Mouse (Mus musculus) cerebellum, adult 9-10 months (tissue): ENCODE measurements around the gene Tnfrsf8.
"Not testable (repeated sequence)": the region's sequence is repeated elsewhere in the genome, so short reads cannot be mapped to it uniquely, and the experiment has no call there.

ENCODE experiments used
- DNase-seq: peaks from one replicate; pipeline ENCODE4 v3.0.0; 2022

Gene Tnfrsf8

DNA sequence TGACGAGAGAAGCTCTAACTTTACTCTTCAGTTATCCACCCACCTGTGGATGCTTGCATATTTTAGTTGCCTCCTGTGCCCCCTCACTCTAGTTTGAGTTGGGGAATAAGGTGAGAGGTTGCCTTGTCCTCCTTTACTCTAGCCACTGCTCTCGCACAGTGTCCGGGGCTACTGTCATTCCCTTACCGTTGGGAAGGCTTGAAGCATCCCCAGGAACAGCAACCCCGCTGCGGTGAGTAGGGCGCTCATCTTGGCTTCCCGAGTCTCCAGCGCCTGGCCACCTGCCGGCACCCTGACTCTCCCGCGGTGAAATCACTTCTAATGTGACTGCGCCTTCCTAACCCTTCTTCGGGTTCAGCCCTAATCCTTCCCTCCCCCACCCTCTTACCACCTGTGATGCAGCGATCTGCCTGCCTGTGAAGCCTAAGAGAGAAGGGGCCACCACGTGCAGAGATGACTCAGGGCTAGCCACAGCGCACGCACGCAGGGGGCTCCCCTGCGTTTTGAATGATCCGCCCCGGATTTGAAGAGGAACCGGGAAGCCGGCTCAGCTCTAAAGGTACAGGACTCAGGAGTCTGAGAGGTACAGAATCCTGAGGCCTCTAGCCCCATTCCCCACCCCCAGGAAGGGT is at the start of gene Tnfrsf8:
TSS of gene Tnfrsf8 (minus strand) at position 329 of the 632 bp plus-strand sequence.
- no peak for DNase-seq

DNA sequence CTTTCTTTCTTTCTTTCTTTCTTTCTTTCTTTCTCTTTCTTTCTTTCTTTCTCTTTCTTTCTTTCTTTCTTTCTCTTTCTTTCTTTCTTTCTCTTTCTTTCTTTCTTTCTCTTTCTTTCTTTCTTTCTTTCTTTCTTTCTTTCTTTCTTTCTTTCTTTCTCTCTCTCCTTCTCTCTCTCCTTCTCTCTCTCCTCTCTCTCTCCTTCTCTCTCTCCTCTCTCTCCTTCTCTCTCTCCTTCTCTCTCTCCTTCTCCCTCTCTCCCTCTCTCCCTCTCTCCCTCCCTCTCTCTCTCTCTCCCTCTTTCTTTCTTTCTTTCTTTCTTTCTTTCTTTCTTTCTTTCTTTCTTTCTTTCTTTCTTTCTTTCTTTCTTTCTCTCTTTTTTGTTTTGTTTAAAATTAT is 46.7 kb upstream of the Tnfrsf8 start:
- not testable (repeated sequence) for DNase-seq

DNA sequence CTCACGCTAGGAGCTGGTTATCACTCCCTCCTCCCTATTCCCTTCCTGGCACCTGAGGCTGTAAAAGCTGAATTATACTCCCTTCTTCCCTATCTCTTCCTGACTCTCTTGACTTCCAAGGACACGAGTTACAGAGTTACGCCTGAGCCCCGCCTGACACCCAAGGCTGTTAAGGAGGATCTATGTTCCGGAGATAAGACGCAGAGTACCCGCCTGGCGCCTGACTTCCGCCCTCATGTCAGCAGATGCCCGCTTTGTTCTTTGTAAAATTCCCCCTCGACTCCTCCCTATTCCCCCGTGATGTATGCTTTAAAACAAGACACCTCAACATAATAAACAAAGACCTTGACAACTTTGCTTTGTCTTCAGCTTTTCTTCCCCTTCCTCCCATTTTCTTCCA is 46.1 kb upstream of the Tnfrsf8 start:
- DNase-seq, result no peak

DNA sequence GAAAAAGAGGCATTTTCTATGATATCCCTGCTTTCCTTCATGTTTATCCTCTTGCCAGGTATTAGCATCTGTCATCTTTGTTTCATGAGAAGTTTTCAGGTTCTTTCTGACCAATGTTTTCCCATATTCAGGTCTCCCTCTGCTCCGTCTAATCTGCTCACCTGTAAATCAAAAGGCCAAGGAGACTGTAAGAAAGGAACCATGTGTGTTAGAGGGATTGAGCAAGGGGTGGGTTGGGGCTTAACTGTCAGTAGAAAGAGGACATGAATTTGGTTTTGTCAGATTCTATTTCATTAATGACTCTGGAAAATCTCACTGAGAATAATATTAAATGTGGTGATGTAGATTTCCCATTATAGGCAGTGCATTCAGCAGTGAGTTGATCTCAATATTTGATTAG is 45.6 kb upstream of the Tnfrsf8 start:
- DNase-seq, result no peak

DNA sequence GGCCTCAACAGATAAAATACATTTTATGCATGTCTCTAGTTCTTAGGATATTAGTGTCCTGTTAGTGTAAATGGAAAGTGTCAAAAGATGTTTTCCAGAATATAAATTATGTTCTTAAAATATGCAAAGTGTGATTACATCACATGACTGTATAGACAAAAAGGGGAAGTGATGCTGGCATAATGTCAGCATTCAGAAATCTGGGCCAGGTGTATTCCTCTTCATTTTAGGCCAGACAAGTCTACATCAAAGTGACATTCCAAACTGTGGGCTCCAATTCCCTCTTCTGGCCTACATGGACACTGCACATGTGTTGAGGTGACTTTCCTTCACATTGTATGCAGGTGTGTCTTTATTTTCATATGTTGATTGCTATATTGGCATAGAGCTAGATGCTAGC is 41.3 kb upstream of the Tnfrsf8 start:
- no peak for DNase-seq

DNA sequence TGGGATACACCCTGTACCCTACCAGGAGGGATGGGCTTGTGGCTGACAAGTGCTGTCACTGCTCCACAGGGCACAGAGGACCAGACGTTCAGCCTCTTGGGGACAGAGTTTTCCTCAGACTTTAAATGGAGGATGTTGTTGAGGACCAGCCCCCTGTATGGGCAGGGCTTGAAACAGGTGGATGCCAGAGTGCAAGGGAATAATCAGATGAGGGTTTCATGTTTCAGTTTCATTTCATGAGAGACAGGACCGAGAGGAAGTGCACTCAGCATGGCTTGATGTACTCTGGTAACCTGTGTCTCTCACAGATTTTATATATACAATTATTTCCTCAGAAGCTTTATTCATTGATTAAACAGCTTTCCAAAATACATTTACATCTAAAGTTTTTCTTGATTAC is 38.9 kb upstream of the Tnfrsf8 start:
- no peak for DNase-seq

DNA sequence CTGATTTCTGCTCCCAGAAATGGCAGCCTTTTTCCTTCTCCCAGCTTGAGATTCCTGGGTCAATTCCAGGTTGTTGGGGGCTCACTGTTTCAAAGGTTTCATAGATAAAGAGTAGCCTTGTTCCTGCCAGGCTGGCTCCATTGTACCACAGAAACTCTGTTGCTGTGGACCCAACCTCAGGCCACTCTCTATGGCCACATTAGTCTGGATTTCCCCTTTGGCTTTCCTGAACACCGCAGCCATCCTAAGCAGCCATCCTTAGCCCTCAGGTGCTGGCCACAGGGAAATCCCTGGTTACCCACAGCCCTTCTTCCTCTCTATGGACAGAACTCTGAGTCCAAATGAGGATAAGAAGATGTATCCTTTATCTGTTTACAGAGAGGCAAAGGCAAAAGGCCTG is 30.0 kb upstream of the Tnfrsf8 start:
- no peak for DNase-seq

DNA sequence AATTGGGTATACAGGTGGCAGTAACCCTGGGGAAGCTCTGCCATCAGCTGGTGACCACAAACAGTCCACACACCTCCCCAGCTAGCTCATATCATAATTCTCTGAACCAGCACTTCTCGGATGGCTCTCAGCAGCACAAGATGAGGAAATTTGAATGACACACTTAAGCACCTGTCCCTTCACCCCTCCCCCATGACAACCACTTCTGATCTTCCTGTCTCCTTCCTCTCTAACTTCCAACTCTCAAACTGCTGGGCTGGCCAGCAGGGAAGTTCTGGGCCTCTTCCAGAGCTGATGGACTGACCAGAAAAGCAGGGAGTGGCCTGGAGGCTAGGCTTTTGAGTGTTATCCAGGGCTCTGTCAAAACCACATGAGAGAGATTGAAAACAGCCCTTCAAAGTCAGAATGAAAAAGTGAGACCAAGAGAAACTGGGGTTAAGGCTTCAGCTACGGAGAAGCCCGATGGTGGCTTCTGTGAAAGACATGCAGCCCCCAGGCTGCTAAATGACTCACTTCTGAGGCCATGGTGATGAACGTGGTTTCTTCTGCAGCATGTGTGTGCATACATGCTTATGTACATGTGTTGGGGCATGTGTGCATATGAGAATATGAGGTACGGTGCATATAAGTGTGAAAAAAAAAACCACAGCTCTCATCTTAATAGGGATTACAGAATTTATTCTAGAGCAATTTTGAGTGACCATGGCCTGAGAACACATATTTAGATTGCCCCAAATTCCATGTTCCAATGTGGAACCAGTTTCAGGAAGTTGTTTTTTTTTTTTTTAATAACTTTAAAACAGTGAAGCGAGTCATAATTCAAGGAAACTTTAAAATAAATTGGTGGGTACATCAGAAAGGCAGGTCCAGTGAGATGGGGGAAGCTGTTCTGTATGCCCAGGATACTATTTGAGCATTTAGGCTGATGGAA is 27.2 kb upstream of the Tnfrsf8 start:
- no peak for DNase-seq

DNA sequence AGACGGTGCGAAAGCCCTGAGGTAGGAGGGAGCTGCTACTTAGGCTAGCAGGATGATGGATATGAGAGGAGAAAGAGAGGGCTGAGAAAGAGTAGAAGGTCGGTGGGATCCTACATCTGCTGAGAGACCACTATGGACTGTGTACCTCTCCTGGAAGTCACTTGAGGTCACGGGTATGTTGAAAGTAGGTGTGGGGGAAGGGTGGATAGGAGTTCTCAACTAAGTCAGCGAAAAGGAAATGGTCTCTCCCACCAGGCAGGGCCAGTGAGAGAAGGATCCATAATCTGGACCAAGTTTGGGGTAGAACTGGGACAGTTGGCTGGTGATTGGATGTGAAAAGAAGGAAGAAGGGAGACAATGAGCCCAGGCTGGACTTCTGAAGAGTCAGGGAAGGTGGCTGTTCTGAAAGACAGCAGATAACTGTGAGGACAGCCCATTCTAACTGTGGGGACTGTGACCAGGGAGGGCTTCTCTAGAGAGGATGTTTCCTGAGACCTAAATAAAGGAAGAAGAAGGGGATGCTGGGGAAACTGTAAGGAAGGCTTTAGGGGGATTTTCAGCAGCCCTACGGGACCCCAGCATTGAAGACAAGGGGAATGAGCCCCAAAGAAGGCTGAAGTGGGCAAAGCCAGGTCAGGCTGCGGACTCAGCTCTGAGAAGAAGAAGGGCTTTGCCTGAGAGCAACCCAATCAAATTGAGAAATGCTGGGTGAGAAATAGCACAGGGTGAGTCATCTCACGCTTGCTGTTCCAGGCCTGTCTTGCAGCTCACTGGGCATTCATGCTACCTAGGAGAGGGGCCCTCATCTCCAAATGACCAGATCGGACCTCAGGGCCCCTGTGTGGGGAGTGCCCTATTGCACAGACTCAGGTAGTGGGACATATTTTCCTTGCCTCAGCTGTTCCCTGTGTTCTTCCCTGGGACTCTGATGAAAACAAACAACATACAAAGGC is 23.2 kb upstream of the Tnfrsf8 start:
- DNase-seq, result no peak

DNA sequence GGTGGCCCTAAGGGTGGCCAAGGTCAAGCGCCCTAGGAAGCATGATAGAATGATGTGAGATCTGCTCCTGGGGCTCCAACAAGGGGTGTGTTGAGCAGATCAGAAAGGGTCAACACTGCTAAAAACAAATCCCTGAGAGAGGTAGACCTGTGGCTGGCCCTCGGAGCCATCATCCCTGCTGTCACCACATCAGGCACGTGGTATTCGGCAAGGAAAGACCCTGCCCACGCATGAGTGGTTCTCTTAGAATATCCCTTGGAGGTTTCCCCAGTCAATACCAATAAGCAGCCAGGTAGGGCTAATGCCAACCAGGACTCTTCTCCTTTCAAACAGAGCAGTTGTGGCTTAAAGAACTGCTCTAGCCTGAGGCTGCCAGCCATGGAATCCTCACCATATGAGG is 21.6 kb upstream of the Tnfrsf8 start:
- no peak for DNase-seq

DNA sequence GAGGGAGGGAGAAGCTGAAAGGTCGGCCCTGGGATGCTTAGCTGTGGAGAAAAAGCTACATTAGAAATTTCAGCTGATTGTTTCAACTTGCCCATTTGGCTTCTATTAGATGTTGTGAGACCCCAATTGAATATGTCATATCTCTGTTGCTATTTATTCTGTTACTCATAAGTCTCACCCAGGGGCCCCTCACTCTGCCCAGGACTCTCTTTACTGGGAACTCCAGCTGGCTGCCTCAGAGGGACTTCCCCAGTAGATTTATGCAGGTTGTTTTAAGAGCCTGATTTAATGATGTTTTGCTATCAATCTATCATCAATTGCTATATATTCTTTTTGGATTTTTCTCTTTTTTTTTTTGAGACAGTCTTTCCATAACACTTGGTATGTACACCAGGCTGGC is 21.1 kb upstream of the Tnfrsf8 start:
- no peak for DNase-seq

DNA sequence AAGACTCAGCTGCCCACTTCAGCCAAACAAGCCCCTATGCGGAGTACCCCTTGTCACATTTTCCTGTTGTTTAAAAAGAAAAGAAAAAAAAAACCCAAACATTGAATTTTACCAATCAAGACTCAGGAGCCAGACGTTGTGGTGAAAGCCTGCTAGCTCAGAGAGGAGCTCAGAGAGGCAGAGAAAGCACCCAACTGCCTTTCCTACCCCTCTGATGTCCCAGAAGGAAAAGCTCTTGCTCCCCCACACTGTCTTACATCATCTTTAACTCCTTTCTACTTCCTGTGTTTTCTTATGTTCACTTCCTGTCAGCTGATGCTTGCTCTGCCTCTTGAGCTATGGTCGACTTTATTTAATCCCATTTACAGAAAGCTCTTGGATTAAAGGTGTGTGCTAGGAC is 8.7 kb upstream of the Tnfrsf8 start:
- DNase-seq, result no peak

DNA sequence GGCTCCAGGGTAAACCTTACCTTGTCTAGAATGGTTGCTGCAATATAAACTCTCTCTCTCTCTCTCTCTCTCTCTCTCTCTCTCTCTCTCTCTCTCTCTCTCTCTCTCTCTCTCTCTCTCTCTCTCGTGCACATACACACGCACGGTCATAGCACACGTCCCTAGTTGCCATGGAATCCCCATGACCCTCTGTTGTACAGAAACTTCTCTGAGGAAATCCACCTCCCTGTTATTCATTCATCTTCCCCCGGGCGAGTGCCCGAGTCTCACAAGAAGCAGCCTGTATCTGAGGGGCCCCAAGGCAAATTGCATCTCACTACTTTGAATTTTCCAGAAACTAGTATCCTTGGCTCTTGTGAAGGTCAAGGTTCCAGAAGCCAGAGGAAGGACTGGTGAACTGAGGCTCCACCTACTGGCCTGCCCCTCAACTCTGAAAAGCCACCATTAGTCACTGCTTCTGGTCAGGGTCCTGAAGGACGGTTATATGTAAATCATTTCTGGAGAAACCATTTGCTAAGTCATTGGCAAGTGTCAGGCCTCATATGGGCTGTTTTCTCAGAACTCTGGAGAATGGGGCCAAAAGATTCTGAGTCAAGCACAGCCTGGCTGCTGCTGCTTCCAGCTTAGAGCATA is 8.1 kb upstream of the Tnfrsf8 start:
- no peak for DNase-seq

DNA sequence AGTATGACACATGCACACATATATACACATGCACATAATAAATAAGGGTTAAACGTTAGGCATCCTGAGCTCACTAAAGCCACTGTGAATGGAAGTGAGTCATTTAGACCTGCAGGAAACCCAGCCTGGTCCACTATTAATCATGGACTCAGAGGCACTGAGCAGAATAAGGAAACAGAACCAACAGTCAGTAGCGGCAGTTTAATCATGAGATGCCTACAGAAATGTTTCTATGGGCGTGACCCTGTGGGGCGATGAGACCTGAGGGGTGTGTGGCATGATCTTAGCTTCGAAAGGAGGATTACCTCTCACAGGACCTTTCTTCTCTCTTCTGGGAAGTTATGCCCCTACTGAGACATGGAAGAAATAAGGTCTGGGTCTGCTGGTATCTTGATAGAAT is 7.2 kb upstream of the Tnfrsf8 start:
- DNase-seq, result no peak

DNA sequence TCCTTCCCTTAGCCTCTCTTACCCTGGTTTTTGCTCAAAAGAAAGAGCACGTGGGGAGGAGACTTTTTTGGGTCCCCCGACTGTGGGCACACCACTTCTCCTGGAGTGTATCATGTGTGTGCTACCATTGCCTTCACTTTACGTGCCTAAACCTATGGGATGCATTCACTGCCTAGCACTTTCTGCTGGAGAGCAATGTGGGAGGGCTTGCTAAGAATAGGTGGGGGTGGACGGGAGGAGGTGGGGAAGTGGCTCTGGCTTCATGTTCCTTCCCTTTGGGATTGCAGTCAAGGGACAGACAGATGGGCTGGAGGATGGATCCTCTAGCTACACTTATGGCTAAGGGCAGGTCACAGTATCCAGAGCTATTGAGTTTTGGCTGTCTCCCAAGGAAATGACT is 5.7 kb upstream of the Tnfrsf8 start:
- no peak for DNase-seq

DNA sequence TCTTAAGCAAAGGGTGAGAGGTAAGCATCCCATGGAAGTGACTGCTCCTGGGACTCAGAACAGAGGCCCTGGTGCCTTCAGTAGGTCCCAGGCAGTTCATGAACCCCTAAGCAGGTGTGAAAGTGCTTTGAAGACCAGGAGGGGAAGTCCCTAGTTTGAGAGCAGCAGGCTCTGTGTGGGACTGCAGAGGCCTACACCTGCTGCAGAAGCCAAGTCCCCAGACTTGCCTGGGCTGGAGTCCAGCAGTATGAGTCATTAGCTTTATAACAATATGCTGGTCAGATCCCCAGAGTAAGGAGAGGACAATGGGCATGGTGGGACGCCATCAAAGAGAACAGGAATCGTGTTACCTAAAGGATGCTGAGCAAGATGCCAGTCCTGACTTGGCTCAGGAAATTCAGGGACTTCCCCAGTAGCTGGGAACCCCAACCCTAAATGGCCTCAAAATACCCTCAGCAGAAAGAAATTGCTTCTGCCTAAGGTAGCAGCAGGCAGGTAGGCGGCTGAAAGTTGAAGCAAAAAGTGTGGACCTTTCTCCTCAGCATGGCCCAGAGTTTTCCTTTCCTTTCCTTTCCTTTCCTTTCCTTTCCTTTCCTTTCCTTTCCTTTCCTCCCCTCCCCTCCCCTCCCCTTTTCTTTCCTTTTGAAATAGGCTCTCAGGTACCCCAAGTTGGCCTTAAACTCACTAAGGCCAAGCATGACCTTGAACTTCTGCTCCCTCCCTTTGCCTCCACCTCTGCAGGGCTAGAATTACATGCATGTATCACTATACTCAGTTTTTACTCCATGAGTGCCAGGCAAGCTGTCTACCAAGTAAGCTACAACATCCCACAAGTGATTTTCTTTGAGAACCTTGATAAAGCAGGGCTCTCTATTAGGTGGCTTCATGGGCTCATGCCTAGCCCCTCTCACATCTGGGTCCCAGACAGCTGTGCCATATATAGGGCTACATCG is 4.6 kb upstream of the Tnfrsf8 start:
- DNase-seq, result no peak

DNA sequence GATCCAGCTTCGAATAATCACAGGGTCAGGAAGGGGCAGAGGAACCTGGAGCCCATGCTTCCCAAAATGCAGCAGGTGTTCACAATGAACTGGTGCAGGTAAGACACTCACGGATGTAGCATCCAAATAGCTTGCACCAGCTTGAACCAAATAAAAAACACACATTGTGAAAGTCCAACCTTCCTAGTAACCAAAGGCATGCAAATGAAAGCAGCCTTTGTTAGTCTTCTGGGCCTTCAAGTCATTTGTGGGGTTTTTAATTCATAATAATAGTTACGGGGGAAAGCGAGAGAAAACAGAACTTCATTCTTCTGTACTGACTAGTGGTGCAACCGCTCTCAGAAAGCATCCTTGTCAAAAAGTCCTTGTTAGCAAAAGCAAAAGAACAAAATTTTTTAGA is 1.7 kb upstream of the Tnfrsf8 start:
- DNase-seq, result no peak

DNA sequence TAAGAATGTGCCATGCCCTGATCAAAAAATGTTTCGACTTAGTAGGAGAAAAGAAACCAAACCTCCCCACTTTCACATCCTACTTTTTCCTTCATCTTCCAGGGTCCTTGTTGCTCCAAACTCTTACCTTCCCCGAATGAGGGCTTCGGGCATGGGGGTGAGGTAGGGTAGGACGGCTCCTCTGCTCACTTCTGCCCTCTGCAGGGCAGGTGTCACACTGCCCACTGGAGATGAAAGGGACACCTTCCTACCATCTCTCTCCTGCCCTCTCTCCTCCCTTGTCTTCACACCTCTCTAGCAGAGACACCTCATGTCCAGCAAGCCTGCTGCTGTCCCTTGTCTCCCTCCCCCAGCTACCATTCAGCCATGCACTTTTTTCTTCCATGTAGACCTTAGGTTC is 998 bp downstream of the Tnfrsf8 start:
- DNase-seq, result no peak

DNA sequence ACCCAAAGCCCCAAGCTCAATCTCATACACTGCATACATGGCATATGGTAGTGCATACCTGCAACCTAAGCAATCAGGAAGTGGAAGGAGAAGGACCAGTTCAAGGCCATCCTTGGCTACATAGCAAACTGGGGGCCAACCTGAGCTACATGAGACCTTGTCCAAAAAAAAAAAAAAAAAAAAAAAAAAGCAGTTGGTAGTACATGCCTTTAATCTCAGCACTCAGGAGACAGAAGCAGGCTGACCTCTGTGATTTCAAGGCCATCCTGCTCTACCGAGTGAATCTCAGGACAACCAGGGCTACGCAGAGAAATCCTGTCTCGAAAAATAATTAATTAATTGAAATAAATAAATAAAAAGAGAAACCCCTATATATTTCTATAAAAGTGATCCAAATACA is 1.7 kb downstream of the Tnfrsf8 start:
- no peak for DNase-seq

DNA sequence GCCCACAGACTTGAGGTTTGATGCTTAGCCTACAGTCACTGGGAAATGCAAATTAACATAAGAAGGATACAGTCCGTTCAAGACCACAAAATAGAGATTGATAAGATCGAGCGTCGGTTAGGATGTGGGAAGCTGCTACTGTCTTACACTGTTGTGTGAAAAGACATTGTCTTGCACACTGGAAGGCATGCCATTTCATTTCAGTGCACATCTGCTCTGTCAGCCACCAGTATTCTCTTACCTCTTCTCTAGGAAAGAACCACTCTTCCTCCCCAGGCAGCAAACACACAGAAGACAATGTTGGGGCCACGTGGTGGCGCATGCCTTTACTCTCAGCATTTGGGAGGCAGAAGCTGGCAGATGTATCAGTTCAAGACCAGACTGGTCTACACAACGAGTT is 2.4 kb downstream of the Tnfrsf8 start:
- no peak for DNase-seq

DNA sequence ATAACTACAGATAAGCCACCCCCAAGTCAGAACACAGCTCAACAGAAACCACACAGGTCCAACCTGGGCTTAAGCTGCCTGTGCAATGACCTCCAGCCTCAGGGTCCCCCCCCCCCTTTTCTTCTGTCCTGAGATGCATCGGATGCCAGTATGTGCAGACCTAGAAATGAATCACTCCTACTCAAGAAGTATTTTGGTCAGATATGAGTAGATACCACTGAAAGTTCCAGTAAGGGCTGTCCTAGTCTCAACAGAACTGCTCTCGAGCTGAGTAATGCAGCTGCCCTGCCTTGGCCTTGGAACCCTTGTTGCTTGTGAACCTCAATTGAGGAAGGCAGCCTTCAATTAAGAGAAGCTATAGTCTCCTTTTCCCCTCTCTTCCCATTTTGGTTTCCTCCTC is 4.1 kb downstream of the Tnfrsf8 start:
- DNase-seq, result no peak

DNA sequence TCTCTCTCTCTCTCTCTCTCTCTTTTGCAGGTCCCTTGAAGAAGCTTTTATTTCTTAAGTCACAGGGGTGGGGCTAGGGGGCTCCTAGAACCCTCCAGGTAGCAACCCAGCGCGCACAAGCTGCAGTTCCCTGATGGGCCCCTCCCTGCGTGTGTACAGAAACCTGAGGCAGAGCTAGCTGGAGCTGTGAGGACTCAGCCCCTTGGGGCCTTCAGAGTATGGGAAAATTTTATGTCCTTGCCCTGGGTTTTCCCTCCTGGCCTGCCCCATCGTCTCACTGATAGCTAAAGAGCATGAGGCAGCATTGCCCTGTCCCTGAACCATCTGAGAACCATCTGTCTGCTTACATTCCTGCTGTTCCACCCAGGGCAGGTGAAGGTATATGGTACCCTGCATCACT is 8.5 kb downstream of the Tnfrsf8 start:
- no peak for DNase-seq
